Mouse (Mus musculus) erythroblast, embryonic 14.5 days (primary cell): ENCODE measurements around the gene Ccdc182. TPM values are rescaled to one million over a fixed set of nuclear protein-coding genes. Genes with fewer than 3 reads are reported as not detected.

Experiments
- H3K27me3 ChIP-seq: 2 replicates; pipeline ENCODE4 v1.6.1; 2012; ENCODE audit warnings: inconsistent platforms; ENCODE audit not compliant: control insufficient read depth
- H3K36me3 ChIP-seq: 2 replicates; pipeline ENCODE4 v1.6.1; 2012; ENCODE audit warnings: mild to moderate bottlenecking, inconsistent platforms; ENCODE audit not compliant: control insufficient read depth
- H3K4me1 ChIP-seq: 2 replicates; pipeline ENCODE4 v1.6.1; 2012; ENCODE audit warnings: inconsistent platforms; ENCODE audit not compliant: control insufficient read depth
- H3K4me3 ChIP-seq: replicated peaks from 2 replicates; pipeline ENCODE3; 2012; ENCODE audit warnings: moderate library complexity, mild to moderate bottlenecking, inconsistent platforms
- H3K9me3 ChIP-seq: 2 replicates; pipeline ENCODE4 v1.6.1; 2012; ENCODE audit warnings: low read length, inconsistent platforms, mixed read lengths; ENCODE audit not compliant: control insufficient read depth
- GATA1 ChIP-seq: IDR thresholded peaks from 2 replicates; pipeline ENCODE4 v1.6.1; 2012; ENCODE audit warnings: low read length, inconsistent platforms, mixed read lengths
- TAL1 ChIP-seq: IDR thresholded peaks from 3 replicates; pipeline ENCODE4 v1.6.1; 2012; ENCODE audit warnings: low read length, inconsistent platforms, mixed read lengths
- polyA plus RNA-seq: library from polyadenylated mRNA; stranded (reverse); fragments of >175 nt; gene quantifications from 2 replicates; pipeline ENCODE4 v1.2.3, GENCODE M21; 2012

Ccdc182 gene
- polyA plus RNA-seq, 1 experiment: not detected

DNA sequence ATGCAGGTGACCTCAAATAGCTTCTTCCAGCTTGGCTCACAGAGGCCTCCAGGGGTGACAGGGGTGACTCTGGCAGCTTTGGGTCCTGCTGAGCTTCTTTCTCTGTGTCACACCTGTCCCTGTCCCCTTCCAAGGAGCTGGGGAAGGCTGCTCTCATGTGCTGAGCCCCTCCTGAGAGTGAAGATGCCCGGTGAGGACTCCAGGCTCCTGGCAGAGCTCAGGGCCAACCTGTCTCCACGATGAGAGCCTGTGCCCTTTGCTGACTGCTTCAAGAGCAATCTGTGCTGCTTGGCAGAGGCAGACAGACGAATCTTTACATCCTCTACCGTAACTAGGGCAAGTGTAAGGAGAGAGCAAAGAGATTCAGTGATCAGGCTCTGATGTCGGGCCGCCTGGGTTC lies 16.9 kb downstream of the Ccdc182 start:
- H3K9me3 ChIP-seq: no peaks in the 10 kb centered on the region
- no peak overlapping the region for H3K4me3 ChIP-seq
- no peaks in the 10 kb centered on the region for H3K36me3 ChIP-seq
- H3K27me3 ChIP-seq: no peaks in the 10 kb centered on the region; the same call in 1 of the 2 replicates
- H3K4me1 ChIP-seq: peaks cover 3% of the 10 kb centered on the region
- no peak for TF ChIP-seq TAL1
- no peak for TF ChIP-seq GATA1

DNA sequence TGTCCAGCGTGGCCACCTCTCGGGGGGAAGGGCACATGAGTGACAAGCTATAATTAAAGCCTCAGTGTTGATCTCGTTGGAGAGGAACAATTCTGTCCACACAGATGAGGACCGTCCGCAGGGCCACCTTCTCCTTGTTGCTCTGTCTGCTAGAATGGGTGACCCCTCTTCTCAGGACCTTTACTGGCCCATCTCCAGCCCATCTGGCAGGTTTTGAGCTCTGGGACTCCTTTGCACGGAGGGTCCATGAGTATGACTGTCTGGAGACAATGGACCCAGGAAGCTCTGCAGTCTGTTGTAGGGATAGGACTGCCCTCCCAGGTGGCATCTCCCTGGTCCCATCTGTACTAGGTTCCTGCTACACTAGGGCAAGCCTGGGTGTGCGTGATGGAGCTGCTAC lies 17.7 kb downstream of the Ccdc182 start:
- no peaks in the 10 kb centered on the region for H3K9me3 ChIP-seq
- no peaks in the 10 kb centered on the region; the same call in 1 of the 2 replicates for H3K27me3 ChIP-seq
- TF ChIP-seq TAL1: no peak
- no peak for TF ChIP-seq GATA1
- H3K36me3 ChIP-seq: no peaks in the 10 kb centered on the region
- no peak overlapping the region for H3K4me3 ChIP-seq
- peaks cover 3% of the 10 kb centered on the region for H3K4me1 ChIP-seq

DNA sequence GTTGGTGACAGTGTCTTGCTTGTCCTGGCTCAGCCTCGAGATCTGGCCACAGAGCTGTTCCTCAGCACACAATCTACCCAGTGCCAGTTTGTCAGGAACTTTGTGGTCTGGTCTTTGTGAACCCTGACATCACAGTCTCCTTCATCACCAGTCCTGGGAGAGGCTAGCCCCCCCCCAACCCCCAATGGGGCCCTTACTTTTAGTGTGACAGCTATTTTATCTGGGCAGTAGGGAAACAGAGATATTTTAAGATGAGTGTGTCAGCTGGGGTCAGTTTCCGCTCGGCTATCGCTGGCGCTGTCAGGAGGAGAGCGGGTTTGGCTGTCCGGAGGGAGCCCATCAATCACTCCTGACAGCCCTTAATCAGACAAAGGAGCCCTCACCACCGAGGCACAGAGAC lies 19.7 kb downstream of the Ccdc182 start:
- no peaks in the 10 kb centered on the region for H3K4me1 ChIP-seq
- no peaks in the 10 kb centered on the region; the same call in 1 of the 2 replicates for H3K27me3 ChIP-seq
- TF ChIP-seq GATA1: no peak
- TF ChIP-seq TAL1: no peak
- no peaks in the 10 kb centered on the region for H3K36me3 ChIP-seq
- H3K9me3 ChIP-seq: no peaks in the 10 kb centered on the region
- no peak overlapping the region for H3K4me3 ChIP-seq

DNA sequence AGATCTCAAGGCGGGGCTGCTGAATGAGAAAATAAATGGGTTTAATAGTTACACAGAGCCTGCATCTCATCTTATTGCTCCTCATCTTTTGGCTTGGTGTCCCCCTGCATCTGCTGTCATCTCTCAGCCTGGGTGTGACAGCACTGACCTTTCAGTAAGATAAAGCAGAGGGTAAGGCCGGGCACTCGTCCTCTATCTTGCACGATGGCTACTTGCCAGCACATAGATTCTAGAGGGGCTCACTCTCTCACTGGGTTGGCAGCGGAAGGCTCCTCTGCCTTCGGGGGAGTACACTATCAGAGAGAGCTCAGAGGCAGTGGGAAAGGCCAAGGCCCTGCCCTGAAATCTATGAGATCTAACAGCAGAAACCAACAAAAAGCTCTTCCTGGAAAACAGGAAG lies 20.6 kb downstream of the Ccdc182 start:
- Histone ChIP-seq H3K27me3 (no peaks in the 10 kb centered on the region; the same call in 1 of the 2 replicates), H3K9me3 (no peaks in the 10 kb centered on the region), H3K36me3 (no peaks in the 10 kb centered on the region), H3K4me3 (no peak overlapping the region), H3K4me1 (no peaks in the 10 kb centered on the region)
- TF ChIP-seq TAL1 (no peak), GATA1 (no peak)

DNA sequence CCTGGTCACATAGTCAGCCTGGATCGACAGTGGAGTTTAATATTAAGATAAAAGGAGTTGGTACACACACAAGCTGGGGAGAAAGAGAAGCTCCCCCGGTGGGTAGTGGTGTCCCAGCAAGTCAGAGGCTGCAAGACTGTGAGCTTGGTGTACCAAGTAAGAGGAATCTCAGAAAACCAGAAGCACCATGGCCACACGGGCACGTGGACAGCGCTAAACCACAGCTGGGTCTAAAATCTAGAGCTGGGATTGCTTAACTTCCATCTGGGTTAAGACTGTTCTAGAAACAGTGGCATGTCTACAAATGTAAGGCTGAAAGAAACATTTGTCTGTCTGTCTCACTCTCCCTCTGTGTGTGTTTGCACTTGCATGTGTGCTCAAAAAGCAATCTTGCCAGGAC lies 21.5 kb downstream of the Ccdc182 start:
- H3K27me3 ChIP-seq: no peaks in the 10 kb centered on the region; the same call in 1 of the 2 replicates
- no peaks in the 10 kb centered on the region for H3K36me3 ChIP-seq
- no peaks in the 10 kb centered on the region for H3K4me1 ChIP-seq
- no peak overlapping the region for H3K4me3 ChIP-seq
- TF ChIP-seq TAL1: no peak
- no peak for TF ChIP-seq GATA1
- H3K9me3 ChIP-seq: no peaks in the 10 kb centered on the region

DNA sequence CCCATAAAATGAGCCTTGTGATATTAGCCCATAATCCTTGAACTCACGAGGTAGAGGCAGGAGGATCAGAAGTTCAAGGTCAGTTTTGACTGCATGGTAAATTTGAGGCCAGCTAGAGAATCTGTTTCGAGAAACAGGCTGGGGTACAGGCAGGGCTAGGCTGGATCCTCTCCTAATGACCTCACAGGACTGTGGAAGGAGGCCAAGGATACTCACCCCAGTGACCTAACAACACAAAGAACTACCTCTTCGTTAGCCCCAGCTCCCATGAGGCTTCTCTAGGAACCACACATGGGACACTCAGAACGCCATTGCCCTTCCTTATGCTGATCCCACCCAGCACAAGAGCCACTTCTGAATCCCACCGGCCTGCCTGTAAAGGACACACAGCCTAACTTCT lies 25.0 kb downstream of the Ccdc182 start:
- Histone ChIP-seq H3K27me3 (no peaks in the 10 kb centered on the region), H3K4me3 (no peak overlapping the region), H3K9me3 (no peaks in the 10 kb centered on the region), H3K36me3 (no peaks in the 10 kb centered on the region), H3K4me1 (no peaks in the 10 kb centered on the region)
- TF ChIP-seq TAL1 (no peak), GATA1 (no peak)

DNA sequence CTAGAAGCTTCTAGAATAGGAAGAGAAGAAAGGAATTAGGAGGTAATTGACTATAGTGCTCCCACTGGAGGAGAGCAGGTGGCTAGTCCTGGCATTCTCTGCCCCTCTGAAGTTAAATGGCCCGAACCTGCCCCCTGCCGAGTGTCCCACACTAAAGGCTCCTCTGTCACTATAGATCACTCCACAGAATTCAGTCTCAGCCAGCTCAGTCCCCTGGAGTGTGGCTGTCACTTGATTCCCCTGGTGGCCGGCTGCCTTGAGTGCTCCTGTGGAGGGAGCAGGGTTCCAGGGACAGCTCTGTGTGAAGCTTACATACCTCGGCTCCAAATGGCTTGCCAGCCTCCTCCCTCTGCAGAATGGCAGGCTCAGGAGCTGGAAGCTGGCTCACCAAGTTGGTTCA lies 33.2 kb downstream of the Ccdc182 start:
- Histone ChIP-seq H3K4me1 (no peaks in the 10 kb centered on the region), H3K36me3 (no peaks in the 10 kb centered on the region), H3K27me3 (no peaks in the 10 kb centered on the region), H3K9me3 (no peaks in the 10 kb centered on the region), H3K4me3 (no peak overlapping the region)
- no peak for TF ChIP-seq TAL1
- no peak for TF ChIP-seq GATA1

DNA sequence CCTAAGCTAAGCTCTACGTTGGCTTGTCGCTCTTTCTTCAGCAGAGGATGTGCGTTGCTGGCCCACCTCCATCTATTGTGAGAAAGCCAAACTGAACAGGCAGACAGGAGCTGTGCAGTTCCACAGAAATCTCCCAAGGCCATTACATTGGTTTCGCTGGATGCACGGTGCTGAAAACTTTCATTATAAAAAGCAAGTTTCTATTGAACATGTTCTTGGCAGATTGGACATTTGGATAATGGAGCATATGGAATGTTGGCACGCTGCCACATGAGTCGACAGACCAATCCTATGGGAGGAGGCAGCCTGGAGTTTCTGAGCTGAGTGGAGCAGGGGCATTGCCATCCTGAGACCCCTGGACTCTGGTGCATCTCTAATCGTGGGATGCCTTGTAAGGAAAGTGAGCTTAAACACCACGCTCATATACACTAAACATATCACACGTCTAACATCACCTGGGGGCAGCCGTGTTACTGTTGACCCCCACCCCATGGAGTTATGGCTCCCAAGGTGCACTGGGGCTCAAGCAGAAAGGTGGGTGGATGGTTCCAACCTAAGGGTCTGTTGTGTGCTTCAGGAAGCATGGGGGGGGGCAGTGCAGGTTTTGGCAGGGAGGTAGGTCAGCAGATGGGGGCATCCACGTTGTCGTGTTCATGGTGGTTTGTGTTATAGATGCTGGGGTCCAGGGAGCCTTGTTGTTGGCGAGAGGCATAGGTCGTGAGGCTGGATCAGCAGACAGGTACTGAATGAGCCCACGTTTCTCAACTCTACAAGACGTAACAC lies 35.1 kb downstream of the Ccdc182 start:
- Histone ChIP-seq H3K4me1 (no peaks in the 10 kb centered on the region), H3K4me3 (no peak overlapping the region), H3K36me3 (no peaks in the 10 kb centered on the region), H3K9me3 (no peaks in the 10 kb centered on the region), H3K27me3 (no peaks in the 10 kb centered on the region)
- TF ChIP-seq TAL1: no peak

DNA sequence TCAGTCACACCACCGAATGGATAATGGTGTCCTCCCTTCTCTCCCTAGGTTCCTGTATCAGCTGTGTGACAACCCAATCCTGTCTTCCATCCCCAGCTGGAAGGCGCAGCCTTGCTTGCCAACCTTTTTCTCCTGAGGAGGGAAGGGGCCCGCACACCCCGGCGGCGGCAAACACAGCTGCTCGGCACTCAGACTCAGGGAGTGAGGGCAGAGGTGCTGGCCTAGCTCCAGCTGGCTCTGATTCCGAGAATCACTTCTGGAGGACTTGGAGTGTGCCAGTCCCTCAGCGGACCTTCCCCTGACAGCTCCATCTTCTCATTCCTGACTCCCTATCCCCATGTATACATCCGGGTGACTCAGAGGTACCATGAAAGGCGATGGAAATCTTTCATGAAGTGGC lies 36.9 kb downstream of the Ccdc182 start:
- H3K9me3 ChIP-seq: no peaks in the 10 kb centered on the region
- H3K36me3 ChIP-seq: no peaks in the 10 kb centered on the region
- H3K4me3 ChIP-seq: no peak overlapping the region
- TF ChIP-seq GATA1: no peak
- TF ChIP-seq TAL1: no peak
- H3K27me3 ChIP-seq: no peaks in the 10 kb centered on the region
- H3K4me1 ChIP-seq: no peaks in the 10 kb centered on the region

DNA sequence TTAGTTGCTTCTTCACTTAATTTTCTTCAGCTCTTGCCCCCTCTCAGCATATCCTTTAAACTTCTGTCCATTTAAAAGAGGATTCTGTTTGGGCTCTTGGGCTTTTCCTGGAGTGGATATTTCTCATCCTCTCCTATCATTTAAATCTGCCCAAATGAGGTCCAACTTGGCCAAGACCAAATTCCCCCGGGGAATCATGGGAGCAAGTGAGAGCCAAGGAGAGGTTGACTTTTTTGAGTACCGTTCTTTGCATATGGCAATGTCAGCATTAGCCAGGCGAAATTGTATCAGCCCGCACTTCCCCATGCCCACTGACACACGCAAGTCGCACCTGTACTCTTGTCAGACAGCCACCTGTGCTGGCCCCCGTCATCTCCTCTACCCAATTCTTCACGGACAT lies 37.9 kb downstream of the Ccdc182 start:
- Histone ChIP-seq H3K4me3 (no peak overlapping the region), H3K36me3 (no peaks in the 10 kb centered on the region), H3K4me1 (no peaks in the 10 kb centered on the region), H3K27me3 (no peaks in the 10 kb centered on the region), H3K9me3 (no peaks in the 10 kb centered on the region)
- no peak for TF ChIP-seq TAL1
